Mouse (Mus musculus) frontal cortex, postnatal 25 days (tissue): ENCODE measurements at regions not wholly inside any gene's neighbourhood (a gene's known extent, or its start where the extent isn't known, plus 50 kb on each side); places are given as distances from the start of the nearest gene placed in this dataset.

Experiments used
- DNase-seq, 2 experiments: peaks; one replicate each; pipeline ENCODE4 v3.0.0; 2022; ENCODE audit warnings: low spot score in 2 of 2

- DNase-seq, result no peak
These were observed 73.0 kb downstream of the Tsen15 start for GRCm38 (mm10) chr1:152313480-152313879.

DNA sequence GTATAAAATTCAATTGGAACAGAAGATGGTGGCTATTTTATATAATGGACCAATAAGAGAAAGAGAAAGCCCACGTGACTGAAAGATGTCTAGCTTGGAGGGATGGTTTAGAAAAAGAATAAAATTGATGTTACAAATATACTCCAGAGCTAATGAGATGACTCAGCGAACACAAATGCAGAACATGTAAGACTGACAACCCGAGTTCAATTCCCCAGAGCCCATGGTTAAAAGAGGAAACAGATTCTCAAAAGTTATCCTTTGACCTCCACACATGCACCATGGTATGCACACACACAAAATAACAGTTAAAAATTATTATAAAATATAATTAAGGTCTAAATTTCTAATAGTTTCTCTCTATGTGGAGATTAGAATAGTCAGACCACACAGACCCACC, 81.0 kb downstream of the Tsen15 start:
- no peak for DNase-seq

DNA sequence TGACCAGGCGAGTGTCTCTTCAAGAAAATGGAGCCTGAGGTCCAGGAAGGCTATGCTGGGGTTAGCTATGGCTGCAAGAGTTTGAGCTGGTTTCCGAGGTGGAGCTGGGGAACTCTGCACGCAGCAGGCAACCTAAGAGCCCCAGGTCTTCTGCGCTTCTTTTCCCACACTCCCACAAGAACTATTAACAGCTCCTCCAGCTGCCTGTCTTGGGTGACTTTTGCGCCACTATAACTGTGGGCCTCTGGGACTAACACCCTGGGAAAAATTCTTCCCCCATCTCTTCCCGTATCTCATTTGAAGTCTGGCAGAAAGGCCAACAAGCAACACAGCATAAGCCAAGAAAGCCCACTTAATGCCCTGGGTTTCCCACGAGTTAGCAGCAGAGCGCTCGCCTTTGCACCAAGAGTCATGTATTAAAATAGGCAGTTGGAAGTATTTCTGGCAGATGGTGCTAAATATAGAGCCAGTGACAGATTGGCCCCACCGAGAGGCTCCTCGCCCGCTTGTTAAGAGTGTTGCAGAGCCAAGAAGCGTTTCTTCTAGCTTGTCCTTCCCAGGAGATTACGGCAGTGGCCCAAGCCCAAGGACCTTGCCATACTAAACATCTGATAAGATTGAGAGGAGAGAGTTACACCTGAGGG, 81.9 kb downstream of the Tsen15 start:
- DNase-seq, result no peak

GRCm38 (mm10) chr1:152301355-152301754, 85.1 kb downstream of the Tsen15 start:
- DNase-seq, result no peak

- DNase-seq, result no peak
These were observed 94.2 kb downstream of the Tsen15 start for GRCm38 (mm10) chr1:152292196-152292736.

DNA sequence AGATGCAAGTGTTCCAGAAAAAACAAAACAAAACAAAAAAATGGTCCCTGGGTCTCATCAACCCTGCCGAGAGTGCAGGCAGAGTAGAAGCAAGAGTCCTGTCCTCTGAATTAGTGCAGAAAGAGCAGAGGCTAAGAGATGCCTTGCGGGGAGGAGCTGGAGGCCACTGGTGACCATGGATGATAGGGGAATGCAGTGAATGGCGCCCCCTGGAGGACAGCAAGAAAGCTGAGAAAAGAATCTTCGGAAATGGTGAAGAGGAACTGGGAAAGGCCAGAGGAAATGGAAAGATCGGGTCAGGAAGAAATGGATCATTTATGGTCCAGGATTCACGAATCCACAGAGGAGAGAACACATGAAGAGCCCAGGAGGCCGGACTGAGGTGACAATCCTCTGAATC, 95.7 kb downstream of the Tsen15 start:
- DNase-seq, result peak; percentile 49 to 67

DNA sequence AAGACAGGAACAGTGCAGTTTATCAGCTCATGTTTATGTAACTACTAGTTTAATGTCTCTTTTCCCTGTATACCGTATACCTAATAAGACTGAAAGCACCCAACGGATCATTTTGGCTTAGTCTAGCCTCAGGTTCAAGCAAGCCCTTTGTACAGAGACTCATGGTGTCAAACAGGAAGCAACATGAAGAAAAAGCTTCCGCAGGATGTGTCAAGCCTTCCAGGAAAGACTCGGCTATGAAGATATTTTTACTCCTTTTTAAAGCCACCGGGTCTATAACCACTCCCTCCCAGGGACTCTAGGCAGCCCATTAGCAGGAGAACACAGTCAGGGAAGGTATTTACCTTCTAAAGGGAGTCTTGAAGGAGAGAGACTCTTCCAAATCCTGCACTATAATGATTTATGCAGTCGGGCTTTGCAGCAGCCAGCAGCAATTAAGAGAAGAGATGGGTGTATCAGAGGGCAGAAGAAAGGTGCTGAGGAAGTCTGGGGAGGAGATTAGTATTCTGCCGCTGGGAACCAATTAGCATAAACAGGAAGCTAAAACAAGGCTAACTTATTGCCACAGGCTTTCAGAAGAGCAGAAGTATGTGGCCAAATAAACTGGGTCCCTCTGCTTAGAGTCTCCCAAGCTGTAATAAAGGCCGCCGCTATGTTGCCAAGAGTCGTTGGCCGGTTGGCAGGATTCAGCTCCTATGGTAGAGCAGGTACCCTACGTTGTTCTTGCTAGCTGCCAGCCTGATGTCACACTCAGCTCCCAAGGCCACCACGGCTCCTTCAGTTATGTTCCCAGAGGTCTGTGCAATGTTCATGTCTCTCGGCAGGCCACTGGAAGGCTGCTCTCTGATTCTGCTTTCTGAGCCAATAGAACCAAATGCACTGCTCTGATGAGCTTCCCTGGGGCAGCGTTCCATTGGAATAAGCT, 98.7 kb downstream of the Tsen15 start:
- DNase-seq, result no peak

DNA sequence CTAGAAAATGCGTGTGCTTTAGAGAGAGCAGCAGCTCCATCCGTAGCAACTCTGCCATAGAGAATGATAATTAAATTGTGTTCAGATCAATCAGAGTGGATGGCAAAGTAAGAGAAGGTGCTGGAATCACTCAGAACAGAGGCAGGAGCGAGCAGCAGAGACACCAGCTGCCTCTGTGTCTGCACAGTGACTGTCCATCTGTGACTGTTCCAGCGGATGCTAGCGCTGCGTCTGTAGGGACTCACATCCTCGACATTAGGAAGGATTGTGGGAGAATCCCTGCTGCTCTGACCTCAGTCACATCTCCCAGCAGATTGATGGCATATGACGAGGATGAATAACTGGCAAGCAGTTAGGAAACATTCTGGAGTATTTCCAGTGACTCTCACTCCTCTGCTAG, 99.8 kb downstream of the Tsen15 start:
- no peak for DNase-seq

GRCm38 (mm10) chr1:152282106-152282505, 104.4 kb downstream of the Tsen15 start:
- no peak for DNase-seq

DNA sequence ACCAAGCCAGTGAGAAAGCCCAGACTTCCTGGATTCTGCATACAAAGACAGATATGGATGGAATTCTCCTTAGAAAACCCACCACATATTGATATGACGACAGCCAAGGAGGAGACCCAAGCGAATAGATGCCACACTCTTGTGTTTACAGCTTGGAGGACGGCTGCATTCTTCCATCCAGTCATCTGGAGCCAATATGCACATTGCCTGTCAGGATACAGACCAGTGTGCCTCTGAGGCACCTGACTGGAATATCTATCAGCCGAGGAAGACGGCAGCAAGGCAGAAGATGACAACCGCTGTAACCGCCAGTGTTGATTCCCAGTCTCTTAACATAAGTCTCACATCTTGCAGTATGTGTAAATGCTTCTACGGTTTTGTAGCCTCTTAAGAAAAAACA, 105.3 kb downstream of the Tsen15 start:
- no peak for DNase-seq

DNA sequence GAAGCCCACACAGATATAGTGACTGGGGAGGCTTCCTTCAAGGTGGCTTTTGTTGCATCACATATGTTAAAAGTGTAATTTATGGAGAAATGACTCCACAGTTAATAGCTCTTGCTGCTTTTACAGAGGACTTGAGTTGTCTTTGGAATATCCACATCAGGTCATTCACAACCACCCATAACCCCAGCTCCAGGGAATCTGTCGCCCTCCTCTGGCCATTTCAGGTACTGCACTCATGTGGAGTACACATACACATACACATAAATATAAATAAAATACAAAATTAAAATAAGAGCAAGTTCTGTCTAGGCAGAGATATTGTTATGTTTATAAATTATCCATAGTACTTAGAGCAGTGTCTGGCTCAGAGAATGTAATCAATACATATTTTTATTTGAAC, 106.5 kb downstream of the Tsen15 start:
- DNase-seq, result no peak

GRCm38 (mm10) chr1:152275011-152275410, 111.5 kb downstream of the Tsen15 start:
- DNase-seq, result no peak

DNA sequence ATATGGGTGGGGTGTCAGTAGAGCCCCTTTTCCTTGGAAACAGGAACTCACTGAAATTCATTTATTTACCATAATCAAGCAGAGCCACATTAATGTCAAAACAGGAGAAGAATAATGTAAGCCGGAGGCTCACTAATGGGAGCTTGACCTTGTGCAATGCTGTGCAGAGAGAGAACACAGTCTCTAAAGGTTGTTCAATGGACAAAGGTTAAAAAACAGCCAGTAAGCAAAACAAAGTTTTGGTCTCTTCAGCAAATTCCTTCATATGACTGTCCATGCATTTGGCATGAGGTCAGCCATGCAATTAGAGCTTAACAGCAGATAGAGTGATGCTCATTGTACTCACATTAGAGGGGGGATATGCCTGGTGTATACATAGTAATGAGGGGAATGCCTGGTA, 113.1 kb downstream of the Tsen15 start:
- DNase-seq, result no peak

- DNase-seq, result no peak
These were observed 116.4 kb downstream of the Tsen15 start for GRCm38 (mm10) chr1:152269936-152270702.

GRCm38 (mm10) chr1:152266390-152266789, 120.1 kb downstream of the Tsen15 start:
- DNase-seq, result no peak

DNA sequence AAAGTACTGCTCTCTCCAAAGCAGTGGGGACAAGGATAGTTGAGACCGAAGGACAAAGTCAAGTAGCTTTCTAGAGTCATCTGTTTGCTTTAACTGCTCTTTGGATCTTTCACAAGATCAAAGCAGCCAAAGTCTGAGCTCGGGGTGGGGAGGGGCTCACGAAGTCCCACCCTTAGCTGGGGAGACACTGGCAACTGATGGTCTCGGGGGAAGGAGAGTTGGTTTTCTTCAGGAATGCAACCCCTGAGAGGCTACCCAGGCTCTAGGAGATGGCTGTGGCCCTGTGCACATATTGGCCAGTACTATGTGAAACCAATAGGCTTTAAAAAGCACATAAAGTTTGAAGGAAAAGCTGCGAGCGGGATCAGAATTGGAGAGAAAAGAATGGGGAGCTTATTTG, 121.5 kb downstream of the Tsen15 start:
- DNase-seq, result no peak

DNA sequence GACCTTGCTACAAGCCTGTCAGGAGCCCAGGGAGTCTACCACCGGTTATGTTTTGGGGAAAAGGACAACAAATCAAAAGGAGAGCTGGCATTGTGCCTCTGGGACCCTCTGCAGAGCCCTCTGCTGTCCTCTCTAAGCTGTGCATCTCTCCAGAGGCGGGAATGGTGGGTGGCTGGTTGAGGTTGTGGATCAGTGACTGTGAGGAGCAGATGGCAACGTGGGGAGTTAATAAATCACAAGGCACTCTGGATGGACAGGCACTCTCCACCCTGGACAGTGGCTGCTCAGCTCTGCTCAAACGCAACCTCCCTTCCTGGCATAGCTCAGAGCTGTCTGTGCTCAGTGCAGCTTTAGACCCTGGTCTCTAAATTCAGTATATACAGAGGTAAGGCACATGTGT, 125.0 kb downstream of the Tsen15 start:
- DNase-seq, result no peak

- DNase-seq, result no peak
These were observed 125.5 kb downstream of the Tsen15 start for GRCm38 (mm10) chr1:152260950-152261349.

GRCm38 (mm10) chr1:152258258-152258657, 128.2 kb downstream of the Tsen15 start:
- no peak for DNase-seq

DNA sequence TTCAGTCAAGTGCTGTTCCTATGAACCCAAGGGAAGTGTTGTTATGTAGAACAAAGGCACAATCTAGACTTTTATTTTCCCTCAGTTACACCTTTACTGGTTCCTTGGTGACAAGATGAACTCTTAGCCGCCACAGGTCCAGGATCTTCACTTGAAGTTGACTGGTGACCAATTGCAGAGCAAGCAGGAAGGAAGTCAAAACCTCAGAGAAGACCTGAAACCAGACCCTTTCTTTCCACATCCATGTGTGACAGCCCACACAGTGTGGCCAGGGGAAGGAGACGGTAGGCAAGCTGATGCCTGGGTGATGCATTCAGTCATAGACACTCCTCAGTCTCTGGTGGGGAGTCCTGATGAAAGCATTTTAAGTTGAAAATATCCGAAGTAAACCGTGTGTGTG, 132.6 kb downstream of the Tsen15 start:
- DNase-seq, result no peak

GRCm38 (mm10) chr1:152253486-152253885, 133.0 kb downstream of the Tsen15 start:
- DNase-seq, result no peak

DNA sequence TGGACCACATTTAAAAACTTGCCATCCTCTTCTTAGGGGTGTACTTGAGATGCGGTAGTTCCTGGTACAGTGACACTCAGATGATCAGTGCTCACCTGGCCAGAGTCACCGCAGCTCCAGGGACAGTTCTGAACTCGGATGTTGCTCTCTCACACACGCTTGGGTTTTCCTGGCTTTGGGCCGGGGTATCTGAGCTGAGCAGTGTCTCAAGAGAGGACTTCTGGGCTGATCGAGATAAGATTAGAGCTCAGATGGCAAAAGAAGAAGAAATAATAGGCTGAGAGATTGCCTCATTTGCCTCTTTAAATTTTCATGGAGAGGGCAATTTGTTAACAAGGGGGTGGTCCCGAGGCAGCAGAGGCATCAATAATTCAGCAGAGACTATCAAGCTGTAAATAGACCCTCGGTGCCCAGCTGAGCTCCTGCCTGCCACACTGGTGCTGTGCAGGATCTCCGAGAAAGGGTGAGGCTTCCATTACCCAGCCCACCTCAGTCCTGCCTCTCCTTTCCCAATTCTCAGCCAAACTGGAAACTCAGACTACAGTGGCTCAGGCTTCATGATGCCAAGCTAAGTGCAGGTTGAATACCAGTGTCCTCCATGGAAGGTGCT, 133.7 kb downstream of the Tsen15 start:
- no peak for DNase-seq
